ENCODE assay signal across 10 mouse cellular contexts in the genomic region with DNA sequence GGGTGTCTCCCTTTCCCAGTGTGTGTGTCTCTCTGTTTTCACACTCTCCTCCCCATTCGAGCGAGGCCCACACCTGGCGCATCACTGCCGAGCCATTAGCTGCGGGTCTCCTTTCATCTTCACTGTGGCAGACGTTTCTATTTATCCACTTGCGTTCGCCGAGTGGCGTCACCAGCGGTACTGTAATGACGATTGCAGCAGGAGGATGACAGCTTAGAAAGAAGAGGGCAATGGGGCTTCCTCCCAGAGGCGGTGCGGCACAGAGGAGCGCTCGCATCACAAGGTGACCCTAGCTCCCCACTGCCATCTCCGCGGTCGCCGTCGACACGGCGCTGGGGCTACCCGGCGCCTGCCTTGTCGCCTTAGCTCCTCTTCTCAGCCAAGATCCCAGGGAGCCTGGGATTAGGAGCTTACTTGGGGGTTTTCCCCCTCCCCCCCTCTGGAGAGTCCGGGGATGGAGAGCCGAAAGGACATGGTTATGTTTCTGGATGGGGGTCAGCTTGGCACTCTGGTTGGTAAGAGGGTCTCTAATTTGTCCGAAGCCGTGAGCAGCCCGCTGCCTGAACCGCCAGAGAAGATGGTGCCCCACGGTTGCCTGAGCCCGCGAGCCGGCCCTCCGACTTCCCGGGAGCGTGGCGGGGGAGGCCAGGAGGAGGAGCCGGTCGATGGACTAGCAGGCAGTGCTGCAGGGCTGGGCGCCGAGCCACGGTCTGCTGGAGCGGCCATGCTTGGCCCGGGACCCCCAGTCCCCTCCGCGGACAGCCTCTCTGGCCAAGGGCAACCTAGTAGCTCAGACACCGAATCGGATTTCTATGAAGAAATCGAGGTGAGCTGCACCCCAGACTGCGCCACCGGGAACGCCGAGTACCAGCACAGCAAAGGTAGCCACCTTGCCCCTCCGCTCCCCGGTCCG. TPM values are rescaled to one million over a fixed set of nuclear protein-coding genes. Genes with fewer than 3 reads are reported as not detected.
A peak's percentile ranks its signal among the peaks of the same experiment; 100 is the strongest.
DNase-seq lines count a peak whose midpoint lies in the region; ATAC-seq and TF ChIP-seq lines count a peak whose summit lies in the region.
"Had no signal": no experiment of that assay in that cellular context is flagged by ENCODE, and none has a peak within 500 bp of the region (broad histone marks: within the 10 kb centered on the region; RNA-seq: fewer than 3 reads in every experiment).

Evx1 (plus strand) TSS at position 108 of the 913 bp plus-strand sequence.

- H3K9ac ChIP-seq in forebrain, embryonic 12.5 days: no peak within 1 kb of the TSS
- no peak within 1 kb of the TSS for H3K9ac ChIP-seq in forebrain, embryonic 16.5 days (replicated peaks; ENCODE audit: low read depth, low read length)
- H3K9ac ChIP-seq in liver, postnatal 0 days (replicated peaks): no peak within 1 kb of the TSS

- WGBS in forebrain, embryonic 12.5 days: 1% methylated on average over 55 of the region's 59 CpGs
- WGBS in forebrain, embryonic 16.5 days: 1% methylated on average over 59 of the region's 59 CpGs
- WGBS in liver, postnatal 0 days (ENCODE audit: insufficient replicate concordance): 3% methylated on average over 57 of the region's 59 CpGs

- no peak for ATAC-seq in forebrain, embryonic 12.5 days (ENCODE audit: low FRiP score)
- ATAC-seq in forebrain, embryonic 16.5 days: no peak
- ATAC-seq in liver, postnatal 0 days: no peak
- no peak for ATAC-seq in frontal cortex, adult (ENCODE audit: low TSS enrichment)

- H3K36me3 ChIP-seq in forebrain, embryonic 12.5 days (replicated peaks): no peaks in the 10 kb centered on the region
- no peaks in the 10 kb centered on the region for H3K36me3 ChIP-seq in forebrain, embryonic 16.5 days (ENCODE audit: control insufficient read depth, insufficient read depth)
- H3K36me3 ChIP-seq in liver, postnatal 0 days (replicated peaks; ENCODE audit: insufficient read depth, low read length): no peaks in the 10 kb centered on the region

- DNase-seq in urinary bladder, postnatal 36 days (ENCODE audit: low spot score in 2 of 2): peak; percentile 32 to 35
- DNase-seq in urinary bladder, postnatal 4 days (ENCODE audit: low spot score in 2 of 2): no peak
- DNase-seq in liver, postnatal 0 days: peak; percentile 22
- no peak for DNase-seq in adrenal gland, adult 18-20 months (ENCODE audit: low spot score in 2 of 2)
- no peak for DNase-seq in adrenal gland, postnatal 4 days (ENCODE audit: low spot score in 2 of 2)
- DNase-seq: cerebellum, adult 11-12 months had no signal

- TF ChIP-seq CTCF in liver, postnatal 0 days (IDR thresholded peaks at IDR 0.05; ENCODE audit: low read depth): no peak

- H3K9me3 ChIP-seq in forebrain, embryonic 12.5 days: no peaks in the 10 kb centered on the region
- H3K9me3 ChIP-seq in forebrain, embryonic 16.5 days (ENCODE audit: control insufficient read depth, low read length): no peaks in the 10 kb centered on the region
- H3K9me3 ChIP-seq in liver, postnatal 0 days (ENCODE audit: low read length): no peaks in the 10 kb centered on the region

- peaks cover 99% of the 10 kb centered on the region for H3K27me3 ChIP-seq in forebrain, embryonic 12.5 days
- peaks cover 66% of the 10 kb centered on the region for H3K27me3 ChIP-seq in forebrain, embryonic 16.5 days (replicated peaks; ENCODE audit: control insufficient read depth, insufficient read depth, low read length)
- peaks cover 99% of the 10 kb centered on the region for H3K27me3 ChIP-seq in liver, postnatal 0 days (ENCODE audit: insufficient read depth, low read length)

- H3K4me1 ChIP-seq in forebrain, embryonic 12.5 days: peaks cover 11% of the 10 kb centered on the region
- H3K4me1 ChIP-seq in forebrain, embryonic 16.5 days (replicated peaks; ENCODE audit: control insufficient read depth, insufficient read depth, low read length): peaks cover 12% of the 10 kb centered on the region
- H3K4me1 ChIP-seq in liver, postnatal 0 days (ENCODE audit: insufficient read depth): no peaks in the 10 kb centered on the region; the same call in 1 of the 2 replicates

- H3K4me2 ChIP-seq in forebrain, embryonic 12.5 days: 0 out of 2 replicates have a peak within 1 kb of the TSS, but pooled peaks have one; percentile 4
- H3K4me2 ChIP-seq in forebrain, embryonic 16.5 days (ENCODE audit: low read length): no peak within 1 kb of the TSS
- no peak within 1 kb of the TSS for H3K4me2 ChIP-seq in liver, postnatal 0 days (ENCODE audit: low read depth, low read length)

- H3K4me3 ChIP-seq in forebrain, embryonic 12.5 days (replicated peaks): peak within 1 kb of the TSS; percentile 2; the same call in 1 of the 2 replicates
- H3K4me3 ChIP-seq in forebrain, embryonic 16.5 days (replicated peaks; ENCODE audit: low read length): no peak within 1 kb of the TSS
- H3K4me3 ChIP-seq in liver, postnatal 0 days (ENCODE audit: low read depth, low read length): no peak within 1 kb of the TSS
- H3K4me3 ChIP-seq: myocyte had no signal

- no peak for TF ChIP-seq EP300 in liver, postnatal 0 days (IDR thresholded peaks at IDR 0.05; ENCODE audit: low read depth)

- H3K27ac ChIP-seq in forebrain, embryonic 12.5 days: no peak within 1 kb of the TSS
- no peak within 1 kb of the TSS for H3K27ac ChIP-seq in forebrain, embryonic 16.5 days (ENCODE audit: low read length)
- H3K27ac ChIP-seq in liver, postnatal 0 days (ENCODE audit: low read depth): no peak within 1 kb of the TSS

RNA-seq across cellular contexts. Expression of gene Evx1, which starts in this region (rescaled TPM):
- polyA plus RNA-seq in forebrain, embryonic 12.5 days (2016; fragmentation: Nextera tagmentation; extraction: Ambion mirVana): not detected in 2 replicates
- 0.19 TPM in 1 of 2 replicates, not detected in the other for polyA plus RNA-seq in forebrain, embryonic 16.5 days (2015; fragmentation: Nextera tagmentation; extraction: Ambion mirVana)
- not detected in 2 replicates for polyA plus RNA-seq in liver, postnatal 0 days (2015; fragmentation: Nextera tagmentation; extraction: Ambion mirVana)
- total RNA-seq in adrenal gland, adult 18-20 months (2021): not detected
- total RNA-seq in adrenal gland, postnatal 4 days (2021): not detected
- polyA plus RNA-seq: myocyte had no signal

Comparison
In these comparisons a context has a peak if more than half of its experiments do, and no peak if none do; other contexts are left out.
1. DNase-seq: peak in urinary bladder, postnatal 36 days (2 of 2); none in urinary bladder, postnatal 4 days (0 of 2), adrenal gland, adult 18-20 months (0 of 2) and adrenal gland, postnatal 4 days (0 of 2).
2. Peak in DNase-seq in liver, postnatal 0 days; RNA of the gene not detected or under 1 TPM.